Comparison of ENCODE assay signal across 10 mouse cellular contexts in the genomic region with DNA sequence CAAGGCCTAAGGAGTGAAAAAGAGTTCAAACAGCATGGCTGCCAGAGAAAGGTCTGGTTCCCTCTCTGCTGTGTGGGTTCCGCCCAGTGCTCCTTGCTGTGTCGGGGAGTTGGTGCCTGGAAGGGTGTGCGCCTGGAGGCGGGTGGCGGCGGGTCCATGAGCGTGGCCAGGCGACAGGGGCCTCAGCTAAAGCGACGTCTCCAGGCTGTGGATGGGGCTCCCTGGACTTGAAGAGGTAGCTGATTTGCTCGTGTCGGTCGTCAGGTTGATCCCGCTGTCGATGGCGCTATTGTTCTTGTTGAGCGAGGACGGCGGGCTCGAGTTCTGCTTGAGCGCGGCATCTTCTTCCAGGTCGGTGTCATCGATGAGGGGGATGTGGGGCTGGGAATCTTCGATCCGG. TPM values are rescaled to one million over a fixed set of nuclear protein-coding genes. Genes with fewer than 3 reads are reported as not detected.
DNase-seq lines count a peak whose midpoint lies in the region; ATAC-seq and TF ChIP-seq lines count a peak whose summit lies in the region.
"Had no signal": no experiment of that assay in that cellular context is flagged by ENCODE, and none has a peak within 500 bp of the region (broad histone marks: within the 10 kb centered on the region; RNA-seq: fewer than 3 reads in every experiment).

No protein-coding gene starts in this region.

- no peak for TF ChIP-seq POLR2A in spleen, adult 2 months (IDR thresholded peaks at IDR 0.05; ENCODE audit: low read depth, low read length)

- H3K9me3 ChIP-seq in heart, embryonic 12.5 days (replicated peaks): no peaks in the 10 kb centered on the region
- H3K9me3 ChIP-seq in limb, embryonic 10.5 days (replicated peaks): no peaks in the 10 kb centered on the region
- H3K9me3 ChIP-seq in stomach, postnatal 0 days (ENCODE audit: control insufficient read depth, low read length): no peaks in the 10 kb centered on the region
- H3K9me3 ChIP-seq: hindbrain, embryonic 12.5 days had no signal

- no peak overlapping the region for H3K27ac ChIP-seq in heart, embryonic 12.5 days (ENCODE audit: poor library complexity, severe bottlenecking)
- peak overlapping the region; percentile 40; the same call in 1 of the 2 replicates for H3K27ac ChIP-seq in spleen, adult 2 months (ENCODE audit: insufficient read depth, low read length)
- no peak overlapping the region for H3K27ac ChIP-seq in limb, embryonic 10.5 days
- no peak overlapping the region for H3K27ac ChIP-seq in stomach, postnatal 0 days (replicated peaks)
- H3K27ac ChIP-seq: hindbrain, embryonic 12.5 days had no signal

- no peak for TF ChIP-seq EP300 in stomach, postnatal 0 days (optimal IDR thresholded peaks at IDR 0.05)

- H3K9ac ChIP-seq in heart, embryonic 12.5 days: no peak overlapping the region
- no peak overlapping the region for H3K9ac ChIP-seq in stomach, postnatal 0 days (ENCODE audit: low read length)
- H3K9ac ChIP-seq: hindbrain, embryonic 12.5 days had no signal

- no peak for DNase-seq in heart, adult 11 months
- DNase-seq in spleen, adult 2 months (ENCODE audit: low read depth in 1 of 2, low spot score in 2 of 2): no peak
- DNase-seq in spleen, adult 18-20 months: no peak
- peak; percentile 36 for DNase-seq in limb, embryonic 10.5 days (ENCODE audit: low spot score)
- DNase-seq in stomach, postnatal 0 days (ENCODE audit: low spot score): peak; percentile 20
- DNase-seq in urinary bladder, postnatal 10 days (ENCODE audit: low spot score): no peak
- no peak for DNase-seq in layer of hippocampus, postnatal 36 days
- DNase-seq: cerebellum, adult 18-20 months had no signal

- no peak for ATAC-seq in heart, embryonic 12.5 days (ENCODE audit: insufficient number of reproducible peaks, low FRiP score)
- ATAC-seq in stomach, postnatal 0 days (ENCODE audit: low FRiP score, low TSS enrichment): 0 out of 2 replicates have a peak, but pooled peaks have one; percentile 51

- H3K36me3 ChIP-seq in heart, embryonic 12.5 days: no peaks in the 10 kb centered on the region
- no peaks in the 10 kb centered on the region for H3K36me3 ChIP-seq in spleen, adult 2 months (ENCODE audit: control insufficient read depth, insufficient read depth, low read length)
- H3K36me3 ChIP-seq in limb, embryonic 10.5 days: no peaks in the 10 kb centered on the region
- H3K36me3 ChIP-seq in stomach, postnatal 0 days (ENCODE audit: control insufficient read depth, insufficient read depth, low read length): no peaks in the 10 kb centered on the region
- H3K36me3 ChIP-seq: hindbrain, embryonic 12.5 days had no signal

- no peak for TF ChIP-seq CTCF in spleen, adult 2 months (IDR thresholded peaks at IDR 0.05; ENCODE audit: extremely low read depth, insufficient read depth, insufficient read length, insufficient replicate concordance)
- no peak for TF ChIP-seq CTCF in stomach, postnatal 0 days (IDR thresholded peaks at IDR 0.05; ENCODE audit: low read depth)

- H3K4me1 ChIP-seq in heart, embryonic 12.5 days (replicated peaks): peaks cover 3% of the 10 kb centered on the region; the same call in 1 of the 2 replicates
- H3K4me1 ChIP-seq in spleen, adult 2 months (ENCODE audit: control insufficient read depth, insufficient read depth, insufficient read length): peaks cover 5% of the 10 kb centered on the region; the same call in 1 of the 2 replicates
- peaks cover 9% of the 10 kb centered on the region; the same call in 1 of the 2 replicates for H3K4me1 ChIP-seq in limb, embryonic 10.5 days
- H3K4me1 ChIP-seq in stomach, postnatal 0 days (replicated peaks; ENCODE audit: control insufficient read depth, insufficient read depth): no peaks in the 10 kb centered on the region
- H3K4me1 ChIP-seq: hindbrain, embryonic 12.5 days had no signal

- peaks cover 57% of the 10 kb centered on the region for H3K27me3 ChIP-seq in heart, embryonic 12.5 days (replicated peaks)
- 0 out of 2 replicates have a peak, but pooled peaks cover 2% of the 10 kb centered on the region for H3K27me3 ChIP-seq in spleen, adult 2 months (ENCODE audit: control insufficient read depth, insufficient read depth, low read length)
- H3K27me3 ChIP-seq in limb, embryonic 10.5 days (ENCODE audit: low read depth, poor library complexity, severe bottlenecking): peaks cover 32% of the 10 kb centered on the region
- no peaks in the 10 kb centered on the region for H3K27me3 ChIP-seq in stomach, postnatal 0 days (ENCODE audit: control insufficient read depth, insufficient read depth, low read length)

- 22% methylated on average over 26 of the region's 26 CpGs for WGBS in heart, embryonic 12.5 days
- WGBS in spleen, adult 2 months: 34% methylated on average over 26 of the region's 26 CpGs
- WGBS in limb, embryonic 10.5 days: 27% methylated on average over 26 of the region's 26 CpGs
- 30% methylated on average over 26 of the region's 26 CpGs for WGBS in stomach, postnatal 0 days

- H3K4me2 ChIP-seq in heart, embryonic 12.5 days: peak overlapping the region; percentile 40
- H3K4me2 ChIP-seq in stomach, postnatal 0 days (replicated peaks; ENCODE audit: low read depth): no peak overlapping the region; the same call in 1 of the 2 replicates
- H3K4me2 ChIP-seq: hindbrain, embryonic 12.5 days had no signal

- peak overlapping the region; percentile 23 for H3K4me3 ChIP-seq in heart, embryonic 12.5 days
- peak overlapping the region; percentile 19; the same call in 1 of the 2 replicates for H3K4me3 ChIP-seq in spleen, adult 2 months (ENCODE audit: extremely low read depth, insufficient read depth, insufficient read length)
- H3K4me3 ChIP-seq in limb, embryonic 10.5 days: peak overlapping the region; percentile 23; the same call in 1 of the 2 replicates
- H3K4me3 ChIP-seq in stomach, postnatal 0 days (ENCODE audit: low read depth, low read length): 0 out of 2 replicates have a peak overlapping the region, but pooled peaks have one; percentile 1
- H3K4me3 ChIP-seq: hindbrain, embryonic 12.5 days had no signal

RNA-seq across cellular contexts. Expression of a gene that starts 7.8 kb away (rescaled TPM):
- polyA plus RNA-seq in heart, embryonic 12.5 days (2016; fragmentation: Nextera tagmentation; extraction: Ambion mirVana): 208 and 211 TPM in 2 replicates
- 80.0 and 81.8 TPM in 2 replicates for polyA plus RNA-seq in spleen, adult 2 months (2012; rRNA removed)
- polyA plus RNA-seq in limb, embryonic 10.5 days (2016; fragmentation: Nextera tagmentation; extraction: Ambion mirVana): 309 and 316 TPM in 2 replicates
- 165 and 184 TPM in 2 replicates for polyA plus RNA-seq in stomach, postnatal 0 days (2015; fragmentation: Nextera tagmentation; extraction: Ambion mirVana)
- 10 to 100 TPM; 70.8 to 74.3 TPM for total RNA-seq in layer of hippocampus, postnatal 36 days (2021)

RNA-seq across cellular contexts. Expression of a gene that starts 28.7 kb away (rescaled TPM):
- 0.46 TPM in 1 of 2 replicates, not detected in the other for polyA plus RNA-seq in heart, embryonic 12.5 days (2016; fragmentation: Nextera tagmentation; extraction: Ambion mirVana)
- 0.54 TPM in 1 of 2 replicates, not detected in the other for polyA plus RNA-seq in spleen, adult 2 months (2012; rRNA removed)
- polyA plus RNA-seq in limb, embryonic 10.5 days (2016; fragmentation: Nextera tagmentation; extraction: Ambion mirVana): not detected in 2 replicates
- polyA plus RNA-seq in stomach, postnatal 0 days (2015; fragmentation: Nextera tagmentation; extraction: Ambion mirVana): 514 and 560 TPM in 2 replicates
- total RNA-seq in layer of hippocampus, postnatal 36 days (2021): not detected

RNA-seq across cellular contexts. Expression of a gene that starts 51.5 kb away (rescaled TPM):
- polyA plus RNA-seq in heart, embryonic 12.5 days (2016; fragmentation: Nextera tagmentation; extraction: Ambion mirVana): 0.87 and 1.1 TPM in 2 replicates
- 24.3 and 27.4 TPM in 2 replicates for polyA plus RNA-seq in spleen, adult 2 months (2012; rRNA removed)
- 0.48 and 0.89 TPM in 2 replicates for polyA plus RNA-seq in limb, embryonic 10.5 days (2016; fragmentation: Nextera tagmentation; extraction: Ambion mirVana)
- polyA plus RNA-seq in stomach, postnatal 0 days (2015; fragmentation: Nextera tagmentation; extraction: Ambion mirVana): 0.73 and 0.97 TPM in 2 replicates
- total RNA-seq in layer of hippocampus, postnatal 36 days (2021): 10 to 100 TPM; 52.5 to 60.7 TPM

Comparison
In these comparisons a context has a peak if more than half of its experiments do, and no peak if none do; other contexts are left out.
1. DNase-seq: peak in limb, embryonic 10.5 days (single experiment) and stomach, postnatal 0 days (single experiment); none in heart, adult 11 months (single experiment), spleen, adult 2 months (0 of 2), spleen, adult 18-20 months (0 of 2), urinary bladder, postnatal 10 days (single experiment) and layer of hippocampus, postnatal 36 days (0 of 2).
2. RNA of a gene that starts 28.7 kb away (polyA plus RNA-seq): 514 to 560 TPM in stomach, postnatal 0 days; 0.46 TPM in heart, embryonic 12.5 days, not detected in limb, embryonic 10.5 days and 0.54 TPM in spleen, adult 2 months; every median in the first group is over 100 times any median in the second.
3. RNA of a gene that starts 51.5 kb away (polyA plus RNA-seq): 24.3 to 27.4 TPM in spleen, adult 2 months; 0.87 to 1.1 TPM in heart, embryonic 12.5 days, 0.73 to 0.97 TPM in stomach, postnatal 0 days and 0.48 to 0.89 TPM in limb, embryonic 10.5 days; every median in the first group is over 10 times any median in the second.
4. Peak in every context shown above with its lines, with median percentiles within 50 percentile points of each other: H3K4me3 ChIP-seq.